Mouse (Mus musculus) heart, embryonic 13.5 days (tissue): ENCODE data around the gene Ugt2b38. TPM values are rescaled to one million over a fixed set of nuclear protein-coding genes. Genes with fewer than 3 reads are reported as not detected.
"Not testable (repeated sequence)": the region's sequence is repeated elsewhere in the genome, so short reads cannot be mapped to it uniquely, and the experiment has no call there.

Source experiments
- ATAC-seq: fragments of 200-750 bp; cut with Nextera tagmentation; 2 replicates; pipeline ENCODE4 v1.8.0; 2017; ENCODE audit warnings: moderate TSS enrichment; ENCODE audit not compliant: insufficient number of reproducible peaks, low FRiP score, low TSS enrichment; ENCODE audit errors: extremely low read depth
- H3K27ac ChIP-seq: fragments of 300-500 bp; sonication (generic); replicated peaks from 2 replicates; pipeline ENCODE4 v1.5.1; 2015; ENCODE audit warnings: moderate library complexity, mild to moderate bottlenecking, inconsistent platforms
- H3K27me3 ChIP-seq: fragments of 300-500 bp; sonication (generic); replicated peaks from 2 replicates; pipeline ENCODE4 v1.6.1; 2015; ENCODE audit warnings: mild to moderate bottlenecking, inconsistent platforms
- H3K36me3 ChIP-seq: fragments of 300-500 bp; sonication (generic); 2 replicates; pipeline ENCODE4 v1.6.1; 2015; ENCODE audit warnings: mild to moderate bottlenecking, inconsistent platforms
- H3K4me1 ChIP-seq: fragments of 300-500 bp; sonication (generic); 2 replicates; pipeline ENCODE4 v1.6.1; 2015; ENCODE audit warnings: inconsistent platforms
- H3K4me2 ChIP-seq: fragments of 300-500 bp; sonication (generic); 2 replicates; pipeline ENCODE4 v1.6.1; 2015; ENCODE audit warnings: inconsistent platforms, mild to moderate bottlenecking, moderate library complexity
- H3K4me3 ChIP-seq: fragments of 300-500 bp; sonication (generic); 2 replicates; pipeline ENCODE4 v1.5.1; 2015; ENCODE audit warnings: moderate library complexity, mild to moderate bottlenecking, inconsistent platforms
- H3K9ac ChIP-seq: fragments of 300-500 bp; sonication (generic); 2 replicates; pipeline ENCODE4 v1.6.1; 2015; ENCODE audit warnings: inconsistent platforms, mild to moderate bottlenecking, moderate library complexity
- H3K9me3 ChIP-seq: fragments of 300-500 bp; sonication (generic); 2 replicates; pipeline ENCODE4 v1.6.1; 2016; ENCODE audit warnings: inconsistent platforms
- WGBS: fragments of 180-500 bp; shearing (Covaris S2); methylation state at CpG from one replicate; pipeline ENCODE4 v1.1.7; 2015; ENCODE audit warnings: mixed read lengths; 5-methylcytosine and 5-hydroxymethylcytosine counted together
- polyA plus RNA-seq: library from polyadenylated mRNA; unstranded; fragments of >200 nt; fragmentation: Nextera tagmentation; extraction: Ambion mirVana; gene quantifications from 2 replicates; pipeline ENCODE4 v1.2.1, GENCODE M21; 2015

The Ugt2b38 gene
- polyA plus RNA-seq, 1 experiment from 2014 or later, result not detected

DNA sequence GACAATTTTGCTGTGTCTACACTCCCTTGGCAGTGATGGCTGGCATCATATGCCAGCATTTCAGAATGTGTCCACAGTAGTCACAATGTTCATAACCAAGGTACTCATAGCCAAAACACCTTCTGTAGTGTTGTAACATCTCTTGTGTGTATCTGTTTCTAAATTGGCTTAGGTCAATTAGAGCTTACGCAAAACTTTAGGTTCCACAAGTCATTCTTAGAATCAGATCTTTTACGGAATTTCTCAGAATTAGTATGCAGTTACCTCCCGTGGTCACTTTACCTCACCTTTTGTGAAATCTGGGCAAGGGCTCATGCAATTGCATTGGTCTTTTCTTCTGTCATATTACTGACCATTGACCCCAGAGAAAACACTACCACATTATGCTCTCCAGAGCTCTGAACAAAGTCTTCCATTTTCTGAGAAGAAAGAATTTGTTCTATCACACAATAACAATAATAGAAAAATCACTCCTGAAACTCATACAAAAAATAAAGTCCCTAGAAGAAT, 48.1 kb downstream of the Ugt2b38 start:
- H3K27me3 ChIP-seq, result no peaks in the 10 kb centered on the region
- no peak overlapping the region for H3K4me2 ChIP-seq
- WGBS, result 73% methylated on average over 3 of the region's 3 CpGs
- H3K9me3 ChIP-seq, result no peaks in the 10 kb centered on the region
- H3K4me3 ChIP-seq, result no peak overlapping the region
- H3K36me3 ChIP-seq, result no peaks in the 10 kb centered on the region
- H3K27ac ChIP-seq, result no peak overlapping the region
- no peak for ATAC-seq
- no peak overlapping the region for H3K9ac ChIP-seq
- no peaks in the 10 kb centered on the region for H3K4me1 ChIP-seq

DNA sequence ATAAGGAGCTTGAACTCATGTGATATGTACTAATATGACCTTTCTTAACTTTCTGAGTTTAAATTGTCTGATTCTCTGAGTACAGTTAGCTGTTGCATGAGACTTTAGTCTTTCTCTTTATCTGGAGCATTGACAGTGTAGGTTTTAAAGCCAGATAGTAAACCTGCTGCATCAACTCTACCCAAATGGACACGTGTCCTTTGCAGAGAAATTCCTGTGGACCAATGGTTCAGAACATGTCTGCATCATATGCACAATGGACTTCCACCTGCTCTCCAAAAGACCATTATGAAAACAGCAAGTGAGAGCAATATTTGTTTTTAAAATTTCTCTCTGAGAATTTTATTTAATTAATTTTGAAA, 50.5 kb downstream of the Ugt2b38 start:
- 47% methylated on average over 1 of the region's 1 CpGs for WGBS
- H3K27me3 ChIP-seq, result no peaks in the 10 kb centered on the region
- H3K36me3 ChIP-seq, result no peaks in the 10 kb centered on the region
- no peak overlapping the region for H3K4me2 ChIP-seq
- no peak overlapping the region for H3K9ac ChIP-seq
- ATAC-seq, result no peak
- H3K4me1 ChIP-seq, result no peaks in the 10 kb centered on the region
- no peak overlapping the region for H3K27ac ChIP-seq
- no peak overlapping the region for H3K4me3 ChIP-seq
- H3K9me3 ChIP-seq, result no peaks in the 10 kb centered on the region

DNA sequence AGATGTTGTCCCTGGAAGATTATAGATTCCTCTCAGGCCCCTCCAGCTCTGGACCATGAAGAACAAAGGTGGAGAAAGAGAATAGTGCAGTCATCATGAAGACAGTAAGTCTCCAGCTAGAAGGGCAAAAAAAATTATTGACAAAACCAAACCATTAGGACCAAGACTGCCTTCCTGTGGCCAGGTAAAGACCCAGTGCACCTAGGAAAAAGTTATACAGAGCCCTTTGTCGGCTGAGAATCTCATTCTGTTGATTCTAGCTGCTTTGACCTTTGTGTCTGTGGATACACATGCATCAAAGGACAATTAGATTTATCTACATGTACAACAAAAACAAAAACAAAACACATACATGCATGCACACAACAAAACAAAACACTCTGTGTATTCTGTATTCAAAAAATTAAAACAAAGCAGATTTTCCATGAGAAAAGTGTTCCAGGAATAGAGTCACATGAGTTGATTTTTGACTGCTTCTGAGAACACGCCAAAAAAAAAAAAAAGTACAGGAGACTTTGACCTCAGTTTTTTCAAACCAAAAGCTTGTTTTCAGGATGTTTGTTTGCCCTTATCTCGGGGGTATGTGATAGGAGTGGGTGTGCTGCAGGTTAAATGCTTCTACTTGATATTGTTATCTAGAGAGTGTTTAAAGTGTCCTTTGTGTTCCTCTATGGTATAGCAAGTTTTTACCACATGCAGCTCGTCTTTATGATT, 51.1 kb downstream of the Ugt2b38 start:
- WGBS, result 49% methylated on average over 4 of the region's 4 CpGs

More for the DNA sequence above, 51.1 kb downstream of the Ugt2b38 start:
- not testable (repeated sequence) for H3K9me3 ChIP-seq, H3K4me3 ChIP-seq, H3K27ac ChIP-seq, ATAC-seq, H3K4me2 ChIP-seq, H3K9ac ChIP-seq, H3K27me3 ChIP-seq, H3K36me3 ChIP-seq, H3K4me1 ChIP-seq

Other genes with a start within 250 kb of the Ugt2b38 start
- not detected in 2 replicates for gene Ugt2b37, start 169.4 kb downstream of the Ugt2b38 start, polyA plus RNA-seq
- not detected in 2 replicates for gene Ugt2a3, start 87.0 kb downstream of the Ugt2b38 start, polyA plus RNA-seq
- gene Ugt2a2, start 58.1 kb upstream of the Ugt2b38 start, polyA plus RNA-seq, result not detected in 2 replicates
- not detected in 2 replicates for gene Gm43638, start 62.6 kb upstream of the Ugt2b38 start, polyA plus RNA-seq
- not detected in 2 replicates for gene Ugt2a1, start 66.7 kb upstream of the Ugt2b38 start, polyA plus RNA-seq
- not detected in 2 replicates for gene Sult1b1, start 114.0 kb upstream of the Ugt2b38 start, polyA plus RNA-seq
- gene Sult1d1, start 144.8 kb upstream of the Ugt2b38 start, polyA plus RNA-seq, result not detected in 2 replicates
- gene Sult1e1, start 167.4 kb upstream of the Ugt2b38 start, polyA plus RNA-seq, result not detected in 2 replicates
- gene Csn1s1, start 242.0 kb upstream of the Ugt2b38 start, polyA plus RNA-seq, result not detected in 2 replicates